Mouse (Mus musculus) thymus, adult 2 months (tissue): Measurements from ENCODE around the gene Pigq. TPM values are rescaled to one million over a fixed set of nuclear protein-coding genes. Genes with fewer than 3 reads are reported as not detected.
A peak's percentile ranks its signal among the peaks of the same experiment; 100 is the strongest.

Experiments used
- DNase-seq: peaks from one replicate; pipeline ENCODE4 v3.0.0; 2021
- H3K27ac ChIP-seq: fragments of 200-500 bp; 2 replicates; pipeline ENCODE4 v1.5.1; 2012; ENCODE audit warnings: low read length, control low read depth; ENCODE audit not compliant: control insufficient read depth, insufficient read depth
- H3K27me3 ChIP-seq: fragments of 200-500 bp; 2 replicates; pipeline ENCODE4 v1.6.1; 2012; ENCODE audit warnings: mild to moderate bottlenecking, low read length, moderate library complexity, mixed read lengths; ENCODE audit not compliant: control insufficient read depth, insufficient read depth
- H3K36me3 ChIP-seq: fragments of 200-500 bp; 2 replicates; pipeline ENCODE4 v1.6.1; 2012; ENCODE audit warnings: mild to moderate bottlenecking, low read length, moderate library complexity; ENCODE audit not compliant: control insufficient read depth, insufficient read depth
- H3K4me1 ChIP-seq: fragments of 200-500 bp; replicated peaks from 2 replicates; pipeline ENCODE4 v1.6.1; 2012; ENCODE audit warnings: low read length; ENCODE audit not compliant: control insufficient read depth, insufficient read depth
- H3K4me3 ChIP-seq: fragments of 200-500 bp; 2 replicates; pipeline ENCODE4 v1.5.1; 2012; ENCODE audit warnings: mild to moderate bottlenecking, low read length, control low read depth, moderate library complexity; ENCODE audit not compliant: control insufficient read depth, insufficient read depth
- CTCF ChIP-seq: fragments of 200-500 bp; IDR thresholded peaks from 2 replicates; pipeline ENCODE4 v1.5.1; 2012; ENCODE audit warnings: mild to moderate bottlenecking, control low read depth, low read length, moderate library complexity, borderline replicate concordance; ENCODE audit not compliant: control insufficient read depth, poor library complexity, insufficient read depth; ENCODE audit errors: extremely low read depth
- POLR2A ChIP-seq: fragments of 200-500 bp; IDR thresholded peaks from 2 replicates; pipeline ENCODE4 v1.6.1; 2012; ENCODE audit warnings: mild to moderate bottlenecking, low read length, control low read depth, moderate library complexity; ENCODE audit not compliant: control insufficient read depth, poor library complexity, insufficient read depth; ENCODE audit errors: extremely low read depth
- WGBS: fragments of 180-500 bp; shearing (Covaris S2); methylation state at CpG from one replicate; pipeline ENCODE4 v1.1.7; 2018; 5-methylcytosine and 5-hydroxymethylcytosine counted together
- polyA plus RNA-seq: library from polyadenylated mRNA; depleted of rRNA; stranded (reverse); fragments of >200 nt; gene quantifications from 2 replicates; pipeline ENCODE4 v1.2.3, GENCODE M21; 2012

The Pigq gene
- polyA plus RNA-seq, 1 experiment = 133 TPM

DNA sequence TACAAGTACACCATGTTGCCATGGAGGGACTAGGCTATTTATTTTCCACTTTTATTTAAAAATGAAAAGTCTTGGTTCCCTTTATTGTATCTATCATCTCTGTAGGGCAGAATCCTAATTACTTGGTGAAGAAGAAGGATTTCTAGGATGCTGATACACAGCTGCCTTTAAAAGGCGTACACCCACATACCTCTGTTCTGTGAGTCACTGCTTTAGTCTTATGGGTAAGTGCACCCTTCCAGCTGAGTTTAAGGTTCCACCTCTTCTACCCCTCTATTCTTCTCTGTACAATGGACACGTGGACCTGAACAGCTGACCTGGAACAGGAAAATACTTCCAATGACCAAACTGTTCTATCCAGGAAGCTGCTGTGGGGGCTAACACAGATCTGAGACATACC lies 37.1 kb downstream of the Pigq start:
- no peak overlapping the region for H3K4me3 ChIP-seq
- no peaks in the 10 kb centered on the region for H3K4me1 ChIP-seq
- no peaks in the 10 kb centered on the region for H3K36me3 ChIP-seq
- no peak for DNase-seq
- WGBS = 96% methylated on average over 2 of the region's 2 CpGs
- TF ChIP-seq CTCF (no peak), POLR2A (no peak)
- H3K27ac ChIP-seq = no peak overlapping the region
- no peaks in the 10 kb centered on the region; the same call in 1 of the 2 replicates for H3K27me3 ChIP-seq

DNA sequence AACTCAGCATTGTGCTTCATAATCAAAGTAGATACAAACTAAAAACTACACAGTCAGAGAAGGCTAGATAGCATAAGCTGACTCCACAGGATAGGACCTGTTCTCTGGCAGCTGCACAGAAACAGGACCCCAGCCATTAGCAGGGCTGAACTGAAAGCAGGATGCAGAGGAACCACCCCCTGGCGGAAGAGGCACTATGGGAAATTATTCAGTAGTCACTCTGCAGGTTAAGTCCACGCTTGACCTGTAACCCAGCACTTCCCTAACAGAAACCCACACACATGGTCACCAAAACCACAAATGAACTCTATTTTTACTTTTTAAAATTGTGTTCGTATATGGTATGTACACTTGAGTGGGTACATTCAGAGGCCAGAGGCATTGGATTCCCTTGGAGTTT lies 41.7 kb downstream of the Pigq start:
- 71% methylated on average over 3 of the region's 3 CpGs for whole genome bisulfite sequencing

DNA sequence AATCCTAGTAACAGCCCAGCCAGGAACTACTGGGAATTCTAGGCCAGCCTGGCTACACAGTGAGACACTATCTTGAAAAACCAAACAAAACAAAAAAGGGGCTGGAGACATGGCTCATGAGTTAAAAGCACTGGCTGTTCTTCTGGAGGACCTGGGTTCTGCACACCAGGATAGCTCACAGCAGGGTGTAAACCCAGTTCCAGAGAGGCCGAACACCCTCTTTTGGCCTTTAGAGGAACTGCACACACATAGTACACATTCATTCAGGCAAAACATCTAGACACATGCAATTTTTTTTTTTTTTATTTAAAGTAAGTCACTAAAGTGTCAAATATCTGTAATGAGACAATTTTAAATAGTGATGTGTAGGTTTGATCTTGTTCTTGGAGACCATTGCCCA lies 44.5 kb downstream of the Pigq start:
- Histone ChIP-seq H3K4me1 (no peaks in the 10 kb centered on the region), H3K27ac (no peak overlapping the region), H3K4me3 (no peak overlapping the region), H3K27me3 (no peaks in the 10 kb centered on the region), H3K36me3 (no peaks in the 10 kb centered on the region)
- no peak for DNase-seq
- 100% methylated on average over 1 of the region's 1 CpGs for WGBS
- TF ChIP-seq POLR2A = no peak
- TF ChIP-seq CTCF = no peak

More for the DNA sequence above, 41.7 kb downstream of the Pigq start:
- DNase-seq = no peak
- Histone ChIP-seq H3K27ac (no peak overlapping the region), H3K4me3 (no peak overlapping the region), H3K27me3 (no peaks in the 10 kb centered on the region), H3K4me1 (no peaks in the 10 kb centered on the region), H3K36me3 (no peaks in the 10 kb centered on the region)
- TF ChIP-seq POLR2A = no peak

GRCm38 (mm10) chr17:25895891-25896290 lies 48.8 kb downstream of the Pigq start:
- Histone ChIP-seq H3K36me3 (no peaks in the 10 kb centered on the region), H3K4me1 (no peaks in the 10 kb centered on the region), H3K27me3 (no peaks in the 10 kb centered on the region), H3K4me3 (no peak overlapping the region), H3K27ac (no peak overlapping the region)
- TF ChIP-seq CTCF = no peak
- TF ChIP-seq POLR2A = no peak
- WGBS = 89% methylated on average over 12 of the region's 12 CpGs
- DNase-seq = no peak

DNA sequence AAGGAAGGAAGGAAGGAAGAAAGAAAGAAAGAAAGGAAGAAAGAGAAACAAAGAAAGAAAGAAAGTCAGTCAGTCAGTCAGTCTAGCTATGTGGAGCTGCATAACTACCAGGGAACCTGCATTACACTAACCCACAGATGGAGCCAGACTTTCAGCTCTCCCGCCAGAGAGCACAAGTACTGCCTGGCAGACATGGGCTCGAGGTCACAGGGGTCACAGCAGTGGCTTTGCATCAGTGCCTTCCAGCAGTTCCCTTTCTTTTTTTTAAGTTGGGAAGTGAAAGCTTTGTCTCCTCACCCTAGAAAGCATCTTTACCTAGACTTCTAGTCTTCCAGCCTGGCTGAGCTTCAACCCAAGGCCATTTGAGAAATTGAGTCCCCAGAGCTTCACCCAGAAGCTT lies 49.3 kb downstream of the Pigq start:
- TF ChIP-seq POLR2A (no peak), CTCF (no peak)
- H3K27me3 ChIP-seq = no peaks in the 10 kb centered on the region
- H3K27ac ChIP-seq = no peak overlapping the region
- no peak overlapping the region for H3K4me3 ChIP-seq
- H3K36me3 ChIP-seq = no peaks in the 10 kb centered on the region
- DNase-seq = no peak
- no peaks in the 10 kb centered on the region for H3K4me1 ChIP-seq
- WGBS = 74% methylated on average over 2 of the region's 2 CpGs

DNA sequence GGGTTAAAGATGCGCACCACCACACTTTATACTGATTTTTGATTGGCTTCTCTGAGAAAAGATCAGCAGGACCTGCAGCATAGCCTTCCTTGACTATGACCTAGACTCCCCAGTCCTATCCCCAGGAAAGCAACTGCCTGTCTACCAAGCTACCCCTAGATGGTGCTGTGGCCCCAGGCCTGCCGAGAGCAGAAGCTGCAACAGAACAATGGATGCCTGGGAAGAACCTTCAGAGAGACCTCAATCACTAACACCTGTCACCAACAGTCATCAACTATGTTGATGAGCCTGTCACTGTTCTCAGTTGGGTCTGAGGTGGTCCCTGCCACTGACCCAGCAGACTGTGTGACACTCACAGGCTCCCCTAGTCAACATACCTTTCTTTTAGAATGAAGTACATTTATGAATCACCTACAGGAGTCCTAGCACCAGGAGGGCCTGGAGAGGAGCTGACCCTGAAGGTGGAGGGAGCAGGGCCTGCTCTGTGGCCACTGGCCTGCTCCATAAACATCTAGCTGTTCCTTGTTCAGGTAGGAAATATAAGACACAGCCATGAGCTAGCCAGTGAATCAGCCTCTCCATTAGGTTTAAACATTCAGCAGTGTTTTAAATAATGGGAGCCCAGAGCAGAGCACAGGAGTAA lies 50.6 kb downstream of the Pigq start:
- no peak overlapping the region for H3K4me3 ChIP-seq
- TF ChIP-seq POLR2A (no peak), CTCF (peak; percentile 80; the same call in 1 of the 2 replicates)
- H3K27ac ChIP-seq = no peak overlapping the region
- no peaks in the 10 kb centered on the region for H3K36me3 ChIP-seq
- peak; percentile 73 for DNase-seq
- no peaks in the 10 kb centered on the region for H3K27me3 ChIP-seq
- WGBS = 41% methylated on average over 2 of the region's 2 CpGs
- H3K4me1 ChIP-seq = no peaks in the 10 kb centered on the region

DNA sequence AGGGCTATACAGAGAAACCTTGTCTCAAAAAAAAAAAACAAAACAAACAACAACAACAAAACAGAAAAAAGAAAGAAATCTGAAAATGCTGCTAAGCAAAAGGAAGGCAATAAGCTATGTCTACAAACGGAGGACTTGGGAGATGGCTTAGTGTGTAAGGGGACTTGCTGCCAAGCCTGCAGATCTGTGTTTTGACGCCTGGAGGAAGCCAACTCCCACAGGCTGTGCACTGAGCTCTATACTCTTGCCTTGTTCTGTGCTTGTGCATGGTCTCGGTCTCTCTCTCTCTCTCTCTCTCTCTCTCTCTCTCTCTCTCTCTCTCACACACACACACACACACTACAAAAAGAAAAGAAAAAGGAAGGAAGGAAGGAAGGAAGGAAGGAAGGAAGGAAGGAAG lies 55.9 kb downstream of the Pigq start:
- H3K4me3 ChIP-seq = no peak overlapping the region
- TF ChIP-seq POLR2A = no peak
- no peak for TF ChIP-seq CTCF
- H3K4me1 ChIP-seq = no peaks in the 10 kb centered on the region
- DNase-seq = no peak
- WGBS = 93% methylated on average over 3 of the region's 3 CpGs
- no peaks in the 10 kb centered on the region for H3K27me3 ChIP-seq
- no peak overlapping the region for H3K27ac ChIP-seq
- H3K36me3 ChIP-seq = peaks cover 3% of the 10 kb centered on the region; the same call in 1 of the 2 replicates
